Mouse (Mus musculus) lung, adult 2 months (tissue): ENCODE data around the gene Zfp276. TPM values are rescaled to one million over a fixed set of nuclear protein-coding genes. Genes with fewer than 3 reads are reported as not detected.

Source experiments
- DNase-seq: peaks from one replicate; pipeline ENCODE4 v3.0.0; 2022
- H3K4me1 ChIP-seq: fragments of 200-500 bp; 2 replicates; pipeline ENCODE4 v1.6.1; 2011; ENCODE audit warnings: low read length; ENCODE audit not compliant: control insufficient read depth, insufficient read depth
- H3K4me3 ChIP-seq: fragments of 200-500 bp; replicated peaks from 2 replicates; pipeline ENCODE3; 2011; ENCODE audit warnings: low read depth, mild to moderate bottlenecking, control low read depth, low read length; ENCODE audit errors: extremely low read depth
- CTCF ChIP-seq: fragments of 200-500 bp; IDR thresholded peaks from 2 replicates; pipeline ENCODE4 v1.5.1; 2011; ENCODE audit warnings: mild to moderate bottlenecking, low read length, control low read depth; ENCODE audit not compliant: insufficient read depth
- POLR2A ChIP-seq: fragments of 200-500 bp; IDR thresholded peaks from 2 replicates; pipeline ENCODE4 v1.6.1; 2011; ENCODE audit warnings: low read depth, mild to moderate bottlenecking, control low read depth, low read length, borderline replicate concordance; ENCODE audit errors: extremely low read depth
- WGBS: fragments of 180-500 bp; shearing (Covaris S2); methylation state at CpG from one replicate; pipeline ENCODE4 v1.1.7; 2018; 5-methylcytosine and 5-hydroxymethylcytosine counted together
- polyA plus RNA-seq: library from polyadenylated mRNA; depleted of rRNA; stranded (reverse); fragments of >200 nt; gene quantifications from 2 replicates; pipeline ENCODE4 v1.2.3, GENCODE M21; 2012; rRNA removed

Zfp276 gene
- polyA plus RNA-seq, 1 experiment, result 34.1 TPM

- H3K4me1 ChIP-seq, result no peaks in the 10 kb centered on the region
- peak within 1 kb of the TSS; percentile 69 for H3K4me3 ChIP-seq
- WGBS, result under 1% methylated on average over 24 of the region's 24 CpGs
- peak; percentile 90 for DNase-seq
- TF ChIP-seq CTCF (peak; percentile 13; the same call in 1 of the 2 replicates), POLR2A (peak; percentile 78; the same call in 1 of the 2 replicates)
Measured at GRCm38 (mm10) chr8:123318467-123318911, 64.5 kb downstream of the Zfp276 start, which contains the start of gene Fanca. Gene Fanca (minus strand): TSS chr8:123318576.

Other genes starting within 250 kb of the Zfp276 start
- 48.7 and 67.5 TPM in 2 replicates for gene Ankrd11, start 211.9 kb upstream of the Zfp276 start, polyA plus RNA-seq
- gene Spg7, start 191.3 kb upstream of the Zfp276 start, polyA plus RNA-seq, result 71.1 and 85.5 TPM in 2 replicates
- 1,500 and 2,209 TPM in 2 replicates for gene Rpl13, start 151.8 kb upstream of the Zfp276 start, polyA plus RNA-seq
- 1.3 and 1.7 TPM in 2 replicates for gene Cpne7, start 136.8 kb upstream of the Zfp276 start, polyA plus RNA-seq
- gene Sult5a1, start 95.9 kb upstream of the Zfp276 start, polyA plus RNA-seq, result 35.3 and 45.2 TPM in 2 replicates
- gene Dpep1, start 68.0 kb upstream of the Zfp276 start, polyA plus RNA-seq, result 210 and 267 TPM in 2 replicates
- 73.2 and 99.8 TPM in 2 replicates for gene Chmp1a, start 41.4 kb upstream of the Zfp276 start, polyA plus RNA-seq
- gene Spata33, start 41.4 kb upstream of the Zfp276 start, polyA plus RNA-seq, result 2.8 and 3.1 TPM in 2 replicates
- 48.5 and 60.3 TPM in 2 replicates for gene Cdk10, start 29.4 kb upstream of the Zfp276 start, polyA plus RNA-seq
- 8.3 and 9.6 TPM in 2 replicates for gene Spata2l, start 18.0 kb upstream of the Zfp276 start, polyA plus RNA-seq
- 83.9 and 94.4 TPM in 2 replicates for gene Vps9d1, start 153 bp downstream of the Zfp276 start, polyA plus RNA-seq
- 17.8 and 21.8 TPM in 2 replicates for gene Fanca, start 64.4 kb downstream of the Zfp276 start, polyA plus RNA-seq
- gene Spire2, start 78.5 kb downstream of the Zfp276 start, polyA plus RNA-seq, result 5.2 TPM in 2 replicates
- 150 and 188 TPM in 2 replicates for gene Tcf25, start 119.6 kb downstream of the Zfp276 start, polyA plus RNA-seq
- not detected in 2 replicates for gene Mc1r, start 152.9 kb downstream of the Zfp276 start, polyA plus RNA-seq
- 1.2 and 1.4 TPM in 2 replicates for gene Tubb3, start 157.2 kb downstream of the Zfp276 start, polyA plus RNA-seq
- 23.0 and 30.9 TPM in 2 replicates for gene Def8, start 169.3 kb downstream of the Zfp276 start, polyA plus RNA-seq
- gene Afg3l1, start 223.7 kb downstream of the Zfp276 start, polyA plus RNA-seq, result 13.0 and 21.4 TPM in 2 replicates